Mouse (Mus musculus): ENCODE results near the gene Stab2.

Stab2 gene

GRCm38 (mm10) chr10:86989838-86990237 lies 18.0 kb downstream of the Stab2 start:
- DNase-seq (ENCODE audit: low spot score) = no peak

GRCm38 (mm10) chr10:86976001-86976726 lies 31.7 kb downstream of the Stab2 start:
- no peak for DNase-seq (ENCODE audit: low spot score)

- no peak for DNase-seq (ENCODE audit: low spot score)
Observed at GRCm38 (mm10) chr10:86973276-86973675, 34.5 kb downstream of the Stab2 start.

- DNase-seq (ENCODE audit: low spot score) = no peak
Observed at GRCm38 (mm10) chr10:86972503-86972826, 35.4 kb downstream of the Stab2 start.

- DNase-seq (ENCODE audit: low spot score) = no peak
Observed at GRCm38 (mm10) chr10:86971680-86972502, 35.9 kb downstream of the Stab2 start.

- no peak for DNase-seq (ENCODE audit: low spot score)
Observed at GRCm38 (mm10) chr10:86969346-86969745, 38.5 kb downstream of the Stab2 start.

GRCm38 (mm10) chr10:86961542-86962466 lies 46.0 kb downstream of the Stab2 start:
- no peak for DNase-seq (ENCODE audit: low spot score)

- DNase-seq (ENCODE audit: low spot score) = no peak
Observed at GRCm38 (mm10) chr10:86955299-86955698, 52.5 kb downstream of the Stab2 start.

GRCm38 (mm10) chr10:86952696-86953095 lies 55.1 kb downstream of the Stab2 start:
- no peak for DNase-seq (ENCODE audit: low spot score)

GRCm38 (mm10) chr10:86950806-86951205 lies 57.0 kb downstream of the Stab2 start:
- DNase-seq (ENCODE audit: low spot score) = no peak

- DNase-seq (ENCODE audit: low spot score) = no peak
Observed at GRCm38 (mm10) chr10:86949886-86950285, 57.9 kb downstream of the Stab2 start.

GRCm38 (mm10) chr10:86947541-86947940 lies 60.3 kb downstream of the Stab2 start:
- no peak for DNase-seq (ENCODE audit: low spot score)

GRCm38 (mm10) chr10:86940591-86940990 lies 67.2 kb downstream of the Stab2 start:
- DNase-seq (ENCODE audit: low spot score) = no peak

- DNase-seq (ENCODE audit: low spot score) = no peak
Observed at GRCm38 (mm10) chr10:86934376-86934775, 73.4 kb downstream of the Stab2 start.

- no peak for DNase-seq (ENCODE audit: low spot score)
Observed at GRCm38 (mm10) chr10:86933906-86934305, 73.9 kb downstream of the Stab2 start.

GRCm38 (mm10) chr10:86933180-86933695 lies 74.6 kb downstream of the Stab2 start:
- DNase-seq (ENCODE audit: low spot score) = peak; percentile 22

GRCm38 (mm10) chr10:86923602-86924001 lies 84.2 kb downstream of the Stab2 start:
- DNase-seq (ENCODE audit: low spot score) = no peak

GRCm38 (mm10) chr10:86915595-86915994 lies 92.2 kb downstream of the Stab2 start:
- DNase-seq (ENCODE audit: low spot score) = no peak

- DNase-seq (ENCODE audit: low spot score) = no peak
Observed at GRCm38 (mm10) chr10:86908562-86908961, 99.3 kb downstream of the Stab2 start.

GRCm38 (mm10) chr10:86907043-86907442 lies 100.8 kb downstream of the Stab2 start:
- no peak for DNase-seq (ENCODE audit: low spot score)

GRCm38 (mm10) chr10:86895531-86895930 lies 112.3 kb downstream of the Stab2 start:
- DNase-seq (ENCODE audit: low spot score) = no peak

- no peak for DNase-seq (ENCODE audit: low spot score)
Observed at GRCm38 (mm10) chr10:86891066-86891465, 116.8 kb downstream of the Stab2 start.

All from T-cell, adult 2 months (primary cell).